Mouse (Mus musculus) adrenal gland, postnatal 36 days (tissue): ENCODE results near the gene Ppp1r14b. TPM values are rescaled to one million over a fixed set of nuclear protein-coding genes. Genes with fewer than 3 reads are reported as not detected.
A peak's percentile ranks its signal among the peaks of the same experiment; 100 is the strongest.

Experiments used
- DNase-seq, 2 experiments: peaks; one replicate each; pipeline ENCODE4 v3.0.0; 2021; ENCODE audit warnings: mixed read lengths in 1 of 2
- long read RNA-seq, 2 experiments: library from polyadenylated mRNA; stranded (forward); transcript quantifications; one replicate each; pipeline ENCODE4 v2.0.0; 2021; ENCODE audit warnings: borderline sequencing depth in 2 of 2
- total RNA-seq, 2 experiments: library from RNA; stranded (reverse); gene quantifications; 2 replicates each; pipeline ENCODE4 v1.2.3; 2021

The Ppp1r14b gene
- 100 to 1,000 TPM; 203 TPM for total RNA-seq
- long read RNA-seq, experiment 1, transcript Ppp1r14b-201 (4 exons, 999 nt): major isoform, 152 of 169 reads
- long read RNA-seq, experiment 1, partial matches to known transcripts: 0 of 169 reads
- long read RNA-seq, experiment 1, other reads (novel, unspliced or antisense): 10 of 169 reads
- long read RNA-seq, experiment 2, transcript Ppp1r14b-201 (4 exons, 999 nt): major isoform, 85 of 94 reads
- long read RNA-seq, experiment 2, partial matches to known transcripts: 0 of 94 reads
- long read RNA-seq, experiment 2, other reads (novel, unspliced or antisense): 6 of 94 reads

GRCm38 (mm10) chr19:6974211-6975205, at the start of gene Ppp1r14b:
TSS of gene Ppp1r14b (plus strand) at chr19:6974968.
- DNase-seq: peak; percentile 84 to 93

GRCm38 (mm10) chr19:6925307-6925573, 49.5 kb upstream of the Ppp1r14b start, which contains the start of gene Catsperz:
TSS of gene Catsperz (minus strand) at chr19:6925380.
- no peak for DNase-seq

- no peak for DNase-seq
These were observed 49.0 kb upstream of the Ppp1r14b start for GRCm38 (mm10) chr19:6925611-6926329.

GRCm38 (mm10) chr19:6926559-6927255, 48.1 kb upstream of the Ppp1r14b start:
- peak; percentile 38 to 55 for DNase-seq

- DNase-seq: no peak
These were observed 46.7 kb upstream of the Ppp1r14b start for GRCm38 (mm10) chr19:6928080-6928479.

GRCm38 (mm10) chr19:6931002-6931401, 43.8 kb upstream of the Ppp1r14b start:
- DNase-seq: no peak

GRCm38 (mm10) chr19:6932018-6932417, 42.8 kb upstream of the Ppp1r14b start:
- DNase-seq: peak in 1 of 2 experiments; percentile 2

GRCm38 (mm10) chr19:6933102-6933435, 41.7 kb upstream of the Ppp1r14b start:
- DNase-seq: no peak

GRCm38 (mm10) chr19:6933436-6934194, 41.2 kb upstream of the Ppp1r14b start:
- peak; percentile 26 to 49 for DNase-seq

- DNase-seq: no peak
These were observed 40.4 kb upstream of the Ppp1r14b start, which contains the start of gene Kcnk4 for GRCm38 (mm10) chr19:6934195-6934977. TSS of gene Kcnk4 (minus strand) at chr19:6934515.

GRCm38 (mm10) chr19:6936299-6936698, 38.5 kb upstream of the Ppp1r14b start:
- peak in 1 of 2 experiments; percentile 29 for DNase-seq

- no peak for DNase-seq
These were observed 37.0 kb upstream of the Ppp1r14b start for GRCm38 (mm10) chr19:6937541-6938465.

GRCm38 (mm10) chr19:6939106-6940002, 35.4 kb upstream of the Ppp1r14b start:
- DNase-seq: no peak

GRCm38 (mm10) chr19:6940396-6941351, 34.1 kb upstream of the Ppp1r14b start:
- DNase-seq: no peak

- DNase-seq: peak; percentile 96
These were observed 33.2 kb upstream of the Ppp1r14b start, which contains the start of gene Bad for GRCm38 (mm10) chr19:6941372-6942248. TSS of gene Bad (plus strand) at chr19:6941861.
